Mouse (Mus musculus) heart, adult 2 months (tissue): Measurements from ENCODE around the gene Ugt1a5.

ENCODE experiments used
- CTCF ChIP-seq: fragments of 200-600 bp; IDR thresholded peaks from 2 replicates; pipeline ENCODE4 v1.8.1; 2022; ENCODE audit warnings: antibody characterized with exemption, mild to moderate bottlenecking, moderate library complexity
- EP300 ChIP-seq: fragments of 200-500 bp; IDR thresholded peaks from 2 replicates; pipeline ENCODE4 v1.6.1; 2011; ENCODE audit warnings: low read depth, low read length, control low read depth; ENCODE audit not compliant: insufficient read depth
- POLR2A ChIP-seq: fragments of 200-500 bp; IDR thresholded peaks from 2 replicates; pipeline ENCODE4 v1.6.1; 2011; ENCODE audit warnings: mild to moderate bottlenecking, low read depth, low read length, control low read depth; ENCODE audit not compliant: insufficient read depth

- TF ChIP-seq POLR2A (no peak), CTCF (no peak), EP300 (no peak)
These were observed 61.0 kb downstream of the Ugt1a5 start, which contains the start of gene Mroh2a for GRCm38 (mm10) chr1:88226670-88227379.
